Mouse (Mus musculus) forebrain, embryonic 14.5 days (tissue): ENCODE results near the gene Gm20388. TPM values are rescaled to one million over a fixed set of nuclear protein-coding genes. Genes with fewer than 3 reads are reported as not detected.
A peak's percentile ranks its signal among the peaks of the same experiment; 100 is the strongest.

Source experiments
- ATAC-seq: fragments of 200-750 bp; cut with Nextera tagmentation; 2 replicates; pipeline ENCODE4 v1.8.0; 2017; ENCODE audit warnings: mild to moderate bottlenecking, moderate library complexity
- DNase-seq: peaks from one replicate; pipeline ENCODE4 v3.0.0-alpha.2; 2015; ENCODE audit warnings: low spot score
- H3K27ac ChIP-seq: fragments of 300-500 bp; sonication (generic); 2 replicates; pipeline ENCODE4 v1.5.1; 2014; ENCODE audit warnings: low read depth, mild to moderate bottlenecking, control low read depth, low read length, moderate library complexity
- H3K27me3 ChIP-seq: fragments of 300-500 bp; sonication (generic); replicated peaks from 2 replicates; pipeline ENCODE4 v1.6.1; 2014; ENCODE audit warnings: low read length, control low read depth, mixed read lengths; ENCODE audit not compliant: control insufficient read depth, insufficient read depth
- H3K36me3 ChIP-seq: fragments of 300-500 bp; sonication (generic); 2 replicates; pipeline ENCODE4 v1.6.1; 2014; ENCODE audit warnings: low read length, control low read depth; ENCODE audit not compliant: control insufficient read depth, insufficient read depth
- H3K4me1 ChIP-seq: fragments of 300-500 bp; sonication (generic); 2 replicates; pipeline ENCODE4 v1.6.1; 2014; ENCODE audit warnings: antibody characterized with exemption, low read length, control low read depth; ENCODE audit not compliant: control insufficient read depth, insufficient read depth
- H3K4me2 ChIP-seq: fragments of 300-500 bp; sonication (generic); 2 replicates; pipeline ENCODE4 v1.6.1; 2014; ENCODE audit warnings: mild to moderate bottlenecking, control low read depth, low read length
- H3K4me3 ChIP-seq: fragments of 300-500 bp; sonication (generic); 2 replicates; pipeline ENCODE4 v1.5.1; 2014; ENCODE audit warnings: low read depth, low read length, control low read depth
- H3K9ac ChIP-seq: fragments of 300-500 bp; sonication (generic); 2 replicates; pipeline ENCODE4 v1.6.1; 2014; ENCODE audit warnings: mild to moderate bottlenecking, low read length, control low read depth, moderate library complexity
- H3K9me3 ChIP-seq: fragments of 300-500 bp; sonication (generic); replicated peaks from 2 replicates; pipeline ENCODE4 v1.6.1; 2016; ENCODE audit warnings: low read length, control low read depth, mixed read lengths; ENCODE audit not compliant: control insufficient read depth
- WGBS: fragments of 180-500 bp; shearing (Covaris S2); extraction: QIAGEN DNeasy Blood & Tissue Kit; methylation state at CpG from one replicate; pipeline ENCODE4 v1.1.7; 2014; 5-methylcytosine and 5-hydroxymethylcytosine counted together
- polyA plus RNA-seq: library from polyadenylated mRNA; unstranded; fragments of >200 nt; fragmentation: Nextera tagmentation; extraction: Ambion mirVana; gene quantifications from 2 replicates; pipeline ENCODE4 v1.2.1, GENCODE M21; 2014

The Gm20388 gene
- polyA plus RNA-seq, 1 experiment from 2014 or later = 7.4 TPM

GRCm38 (mm10) chr8:120530954-120531656 is 620.5 kb downstream of the Gm20388 start:
- Histone ChIP-seq H3K4me1 (peaks cover 75% of the 10 kb centered on the region), H3K27me3 (no peaks in the 10 kb centered on the region), H3K4me2 (no peak overlapping the region), H3K36me3 (no peaks in the 10 kb centered on the region), H3K27ac (peak overlapping the region; percentile 98), H3K9ac (peak overlapping the region; percentile 32; the same call in 1 of the 2 replicates), H3K9me3 (no peaks in the 10 kb centered on the region), H3K4me3 (no peak overlapping the region)
- WGBS = 52% methylated on average over 16 of the region's 16 CpGs
- no peak for DNase-seq
- no peak for ATAC-seq

- ATAC-seq = no peak
- DNase-seq = no peak
- H3K9me3 ChIP-seq = no peaks in the 10 kb centered on the region
- no peak overlapping the region for H3K4me3 ChIP-seq
- no peaks in the 10 kb centered on the region for H3K36me3 ChIP-seq
- H3K27ac ChIP-seq = peak overlapping the region; percentile 98
- WGBS = 38% methylated on average over 10 of the region's 10 CpGs
- H3K27me3 ChIP-seq = no peaks in the 10 kb centered on the region
- H3K9ac ChIP-seq = peak overlapping the region; percentile 32
- peak overlapping the region; percentile 98 for H3K4me2 ChIP-seq
- H3K4me1 ChIP-seq = peaks cover 73% of the 10 kb centered on the region
Measured at GRCm38 (mm10) chr8:120531775-120532516, 621.3 kb downstream of the Gm20388 start.

GRCm38 (mm10) chr8:120532517-120533215 is 622.0 kb downstream of the Gm20388 start:
- Histone ChIP-seq H3K4me3 (no peak overlapping the region), H3K9ac (peak overlapping the region; percentile 50), H3K36me3 (no peaks in the 10 kb centered on the region), H3K4me2 (peak overlapping the region; percentile 98), H3K9me3 (no peaks in the 10 kb centered on the region), H3K4me1 (peaks cover 68% of the 10 kb centered on the region), H3K27me3 (no peaks in the 10 kb centered on the region), H3K27ac (peak overlapping the region; percentile 98)
- WGBS = under 1% methylated on average over 29 of the region's 29 CpGs
- DNase-seq = peak; percentile 90
- peak; percentile 64 for ATAC-seq

GRCm38 (mm10) chr8:120533380-120533779 is 622.7 kb downstream of the Gm20388 start:
- Histone ChIP-seq H3K4me2 (peak overlapping the region; percentile 98), H3K27ac (peak overlapping the region; percentile 98), H3K4me1 (peaks cover 63% of the 10 kb centered on the region), H3K9me3 (no peaks in the 10 kb centered on the region), H3K36me3 (no peaks in the 10 kb centered on the region), H3K4me3 (no peak overlapping the region), H3K9ac (peak overlapping the region; percentile 50), H3K27me3 (no peaks in the 10 kb centered on the region)
- DNase-seq (no peak), ATAC-seq (no peak)
- 27% methylated on average over 3 of the region's 3 CpGs for WGBS

GRCm38 (mm10) chr8:120534080-120534479 is 623.4 kb downstream of the Gm20388 start:
- Histone ChIP-seq H3K4me2 (peak overlapping the region; percentile 98; the same call in 1 of the 2 replicates), H3K4me3 (no peak overlapping the region), H3K27me3 (no peaks in the 10 kb centered on the region), H3K27ac (peak overlapping the region; percentile 98), H3K9ac (peak overlapping the region; percentile 50), H3K4me1 (peaks cover 63% of the 10 kb centered on the region), H3K36me3 (no peaks in the 10 kb centered on the region), H3K9me3 (no peaks in the 10 kb centered on the region)
- no peak for DNase-seq
- ATAC-seq = no peak
- 41% methylated on average over 8 of the region's 8 CpGs for WGBS

- H3K4me3 ChIP-seq = 0 out of 2 replicates have a peak overlapping the region, but pooled peaks have one; percentile 63
- peak overlapping the region; percentile 98 for H3K4me2 ChIP-seq
Measured at GRCm38 (mm10) chr8:120534504-120535368, 624.1 kb downstream of the Gm20388 start.

GRCm38 (mm10) chr8:120535452-120536305 is 625.0 kb downstream of the Gm20388 start:
- Histone ChIP-seq H3K9ac (peak overlapping the region; percentile 82), H3K4me3 (peak overlapping the region; percentile 63), H3K36me3 (no peaks in the 10 kb centered on the region), H3K27me3 (no peaks in the 10 kb centered on the region), H3K9me3 (no peaks in the 10 kb centered on the region), H3K4me2 (peak overlapping the region; percentile 98), H3K4me1 (peaks cover 79% of the 10 kb centered on the region), H3K27ac (peak overlapping the region; percentile 98)
- DNase-seq (peak; percentile 82), ATAC-seq (peak; percentile 7)
- WGBS = under 1% methylated on average over 74 of the region's 79 CpGs

More at GRCm38 (mm10) chr8:120534504-120535368, 624.1 kb downstream of the Gm20388 start:
- H3K27ac ChIP-seq = peak overlapping the region; percentile 98
- H3K27me3 ChIP-seq = no peaks in the 10 kb centered on the region
- no peaks in the 10 kb centered on the region for H3K9me3 ChIP-seq
- H3K36me3 ChIP-seq = no peaks in the 10 kb centered on the region
- 8% methylated on average over 14 of the region's 14 CpGs for WGBS
- peak; percentile 46 for ATAC-seq
- H3K9ac ChIP-seq = peak overlapping the region; percentile 50; the same call in 1 of the 2 replicates
- peaks cover 70% of the 10 kb centered on the region for H3K4me1 ChIP-seq
- peak; percentile 90 for DNase-seq
